Mouse (Mus musculus): ENCODE results near the gene Txnip.

GRCm38 (mm10) chr3:96548824-96549223 is 8.9 kb upstream of the Txnip start:
- TF ChIP-seq CTCF (IDR thresholded peaks at IDR 0.05; ENCODE audit: borderline replicate concordance, extremely low read depth, insufficient read depth, insufficient read length) (no peak), POLR2A (IDR thresholded peaks at IDR 0.05; ENCODE audit: borderline replicate concordance, extremely low read depth, insufficient read depth, insufficient read length, poor library complexity, severe bottlenecking) (no peak)
